Mouse (Mus musculus): ENCODE data around the gene Zfp184.

Zfp184 gene

DNA sequence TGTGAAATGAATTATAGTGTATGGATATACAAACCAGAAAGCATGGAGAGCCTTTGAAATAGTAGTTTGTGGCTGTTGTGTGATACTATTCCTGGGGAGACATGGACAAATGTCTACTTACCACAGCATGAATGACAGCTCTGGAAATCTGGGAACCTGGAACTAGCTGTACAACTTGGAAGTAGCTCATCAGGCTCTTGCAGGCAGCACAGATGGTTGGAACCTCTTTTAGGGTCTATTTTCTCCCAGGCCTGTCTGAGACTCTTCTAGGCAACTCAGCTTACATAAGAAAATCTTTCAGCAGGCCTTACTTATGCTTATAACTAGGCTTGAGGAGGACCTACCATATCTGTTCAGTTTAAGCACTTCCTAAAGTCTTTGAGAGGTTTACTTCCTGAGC is 21.5 kb upstream of the Zfp184 start:
- no peak for DNase-seq

DNA sequence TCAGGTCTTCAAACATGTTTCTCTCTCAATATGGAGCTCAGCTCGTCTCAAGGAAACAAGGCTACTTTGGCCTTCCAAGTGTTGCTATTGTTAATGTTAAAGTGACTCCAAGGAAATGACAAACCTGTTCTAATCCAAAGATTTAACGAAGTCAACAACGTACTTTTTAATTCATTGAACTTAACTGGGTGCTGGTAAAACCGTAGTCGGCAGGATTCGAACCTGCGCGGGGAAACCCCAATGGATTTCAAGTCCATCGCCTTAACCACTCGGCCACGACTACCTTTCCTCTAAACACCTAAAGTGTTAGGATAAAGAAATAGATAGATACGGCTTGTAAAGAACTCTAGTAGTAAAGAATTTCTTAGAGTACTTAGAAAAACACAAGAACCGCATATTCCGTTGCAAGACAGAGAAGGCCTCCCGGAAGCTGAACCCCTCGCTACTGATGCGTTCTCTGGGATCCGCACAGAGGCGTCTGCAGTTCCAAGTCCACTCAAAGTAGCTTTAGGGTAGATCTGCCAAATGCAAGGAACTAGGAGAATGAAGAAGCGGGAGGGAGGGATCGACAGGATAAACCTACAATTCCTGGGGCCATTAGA is 20.1 kb upstream of the Zfp184 start:
- DNase-seq, result no peak

DNA sequence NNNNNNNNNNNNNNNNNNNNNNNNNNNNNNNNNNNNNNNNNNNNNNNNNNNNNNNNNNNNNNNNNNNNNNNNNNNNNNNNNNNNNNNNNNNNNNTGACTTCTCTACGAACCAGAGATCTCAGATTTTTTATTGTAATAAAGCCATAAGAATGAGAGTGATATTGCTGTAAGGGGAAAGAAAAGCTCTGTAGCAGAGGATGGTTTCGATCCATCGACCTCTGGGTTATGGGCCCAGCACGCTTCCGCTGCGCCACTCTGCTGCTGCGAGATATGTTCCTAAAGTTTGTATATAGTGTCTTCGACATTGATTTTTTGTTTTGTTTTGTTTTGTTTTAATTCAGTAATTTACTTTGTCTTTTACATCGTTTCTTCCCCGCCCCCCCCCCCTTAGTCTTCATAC is 13.9 kb upstream of the Zfp184 start:
- DNase-seq, result no peak

DNA sequence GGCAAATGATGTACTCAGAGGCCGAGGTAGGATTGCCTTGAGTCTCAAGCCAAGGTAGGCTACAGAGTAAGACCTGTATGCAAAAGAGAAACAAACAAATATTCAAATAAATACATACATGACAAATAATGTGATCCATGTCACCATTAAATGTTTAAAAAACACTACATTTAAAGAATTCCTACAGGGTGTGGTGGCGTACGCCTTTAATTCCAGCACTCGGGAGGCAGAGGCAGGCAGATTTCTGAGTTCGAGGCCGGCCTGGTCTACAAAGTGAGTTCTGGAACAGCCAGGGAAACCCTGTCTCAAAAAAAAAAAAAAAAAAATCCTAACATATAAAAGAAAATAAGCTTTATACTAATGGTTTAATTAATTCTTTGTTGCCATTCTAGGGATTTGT is 13.2 kb upstream of the Zfp184 start:
- no peak for DNase-seq

DNA sequence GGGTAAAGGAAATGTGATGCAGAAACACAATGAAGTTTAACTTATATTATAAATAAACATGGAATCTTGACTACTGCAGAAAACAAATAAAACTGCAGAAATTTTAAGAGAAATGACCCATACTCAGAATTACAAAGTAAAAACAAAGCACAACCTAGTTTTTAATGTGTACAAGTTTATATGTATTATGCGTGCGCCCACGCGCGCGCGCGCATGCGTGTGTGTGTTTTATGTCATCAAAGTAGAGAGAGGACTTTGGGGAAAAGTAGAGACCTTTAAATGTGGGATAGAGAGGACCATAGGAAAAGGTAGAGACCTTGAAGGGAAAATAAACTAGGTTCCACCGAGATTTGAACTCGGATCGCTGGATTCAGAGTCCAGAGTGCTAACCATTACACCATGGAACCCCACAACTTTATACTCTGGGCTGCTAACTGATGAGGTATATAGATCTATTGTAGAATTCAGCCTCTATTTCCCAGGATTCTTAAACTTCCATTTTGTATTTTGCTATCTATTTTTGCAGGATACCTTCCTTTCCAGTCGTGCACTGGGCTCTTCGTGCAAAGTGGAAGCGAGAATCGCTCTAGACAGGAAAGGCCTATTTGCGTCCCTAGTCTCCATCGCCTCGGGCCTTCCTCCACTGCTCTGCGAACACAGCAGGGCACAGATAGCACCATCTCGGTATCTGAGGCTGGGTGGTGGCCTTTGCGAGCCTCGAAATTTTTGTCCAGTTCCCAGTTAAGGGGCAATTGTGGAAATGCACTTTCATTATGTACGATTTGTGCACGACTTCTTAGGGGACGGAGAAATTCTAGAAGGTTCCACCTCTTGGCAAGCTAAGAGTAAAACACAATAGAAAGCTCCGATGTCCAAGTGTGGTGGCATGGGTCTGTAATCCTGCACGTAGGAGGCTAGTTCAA is 11.0 kb upstream of the Zfp184 start:
- no peak for DNase-seq

DNA sequence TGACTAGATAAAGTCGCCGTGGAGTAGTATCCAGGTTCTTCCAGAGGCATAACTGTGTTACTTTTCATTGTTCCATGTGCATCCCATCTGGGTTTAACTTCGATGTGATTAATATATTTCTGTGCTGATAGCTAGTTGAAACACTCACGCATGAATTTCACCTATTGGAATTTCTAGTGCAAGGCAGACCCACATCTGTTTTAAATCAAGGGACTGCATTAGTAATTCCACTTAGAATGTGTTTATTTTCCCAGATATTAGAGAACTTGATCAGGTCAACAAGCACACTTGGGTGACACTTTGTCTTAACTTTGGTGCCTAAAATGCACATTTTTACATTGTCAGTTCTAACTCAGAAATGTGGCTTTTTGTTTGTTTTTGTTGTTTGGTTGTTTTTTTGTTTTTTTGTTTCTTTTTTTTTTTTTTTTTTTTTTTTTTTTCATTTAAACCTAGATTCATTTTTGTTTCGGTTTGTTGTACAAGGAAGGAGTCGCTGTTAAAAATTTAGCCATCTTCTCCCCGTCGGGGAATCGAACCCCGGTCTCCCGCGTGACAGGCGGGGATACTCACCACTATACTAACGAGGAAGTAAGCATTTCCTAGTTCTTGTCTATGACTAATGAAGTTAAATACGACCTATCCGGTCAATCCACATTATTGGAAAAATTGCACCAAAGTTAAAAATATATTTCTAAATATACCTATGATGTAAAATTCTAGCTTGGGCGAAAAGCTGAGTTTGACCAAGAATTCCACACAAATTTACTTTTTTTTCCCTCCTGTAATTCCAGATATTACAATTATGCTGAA is 9.7 kb upstream of the Zfp184 start:
- peak; percentile 14 to 35 for DNase-seq

DNA sequence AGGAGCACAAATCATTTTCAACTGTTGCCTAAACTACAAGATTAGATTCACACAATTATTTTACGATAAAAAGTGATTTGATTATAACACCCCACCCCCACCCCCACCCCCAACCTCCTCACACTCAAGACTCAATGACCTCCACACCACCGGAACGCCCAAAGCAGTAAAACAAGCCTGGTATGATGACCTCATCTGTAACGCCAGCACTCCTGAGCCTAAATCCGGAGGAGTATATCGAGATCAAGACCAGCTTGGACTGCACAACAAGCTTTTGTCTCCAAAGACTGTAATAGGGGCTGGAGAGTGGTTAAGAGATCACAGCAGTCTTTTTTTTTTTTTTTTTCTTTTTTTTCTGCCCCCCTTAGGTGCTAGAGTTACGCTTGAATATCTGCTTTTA is 9.1 kb upstream of the Zfp184 start:
- no peak for DNase-seq

DNA sequence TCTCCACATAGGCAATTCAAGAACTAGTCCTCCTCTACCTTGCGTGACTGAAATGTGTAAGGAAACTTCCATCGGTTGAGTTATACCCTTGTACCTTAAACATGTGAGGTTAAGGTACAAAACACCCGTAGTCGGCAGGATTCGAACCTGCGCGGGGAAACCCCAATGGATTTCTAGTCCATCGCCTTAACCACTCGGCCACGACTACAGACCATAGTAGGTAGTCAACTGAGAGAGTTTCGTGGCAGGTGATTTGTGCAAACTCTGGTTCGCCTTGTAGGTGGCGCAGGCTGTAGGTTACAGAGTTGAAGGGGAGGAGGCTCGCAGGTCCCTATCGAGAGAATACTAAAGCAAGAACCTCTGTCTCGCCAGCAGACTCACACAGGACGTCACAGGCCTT is 7.9 kb upstream of the Zfp184 start:
- DNase-seq, result no peak

DNA sequence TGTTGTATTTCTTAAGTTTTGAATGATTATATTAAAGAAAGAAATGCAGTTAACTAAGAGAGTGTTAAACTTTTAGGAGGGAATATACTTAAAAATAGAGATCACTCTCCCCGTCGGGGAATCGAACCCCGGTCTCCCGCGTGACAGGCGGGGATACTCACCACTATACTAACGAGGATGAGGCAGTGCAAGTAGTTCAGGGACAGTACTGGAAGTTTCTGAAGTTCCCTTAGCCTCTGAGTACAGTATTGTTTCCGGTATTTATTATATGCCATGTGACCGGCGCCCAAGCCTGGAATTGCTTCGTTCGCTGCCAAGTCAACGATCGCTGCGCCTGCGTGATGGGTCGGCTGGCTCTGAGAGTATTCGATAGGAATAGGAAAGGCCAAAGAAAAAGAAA is 4.7 kb upstream of the Zfp184 start:
- DNase-seq, result peak; percentile 68 to 82

DNA sequence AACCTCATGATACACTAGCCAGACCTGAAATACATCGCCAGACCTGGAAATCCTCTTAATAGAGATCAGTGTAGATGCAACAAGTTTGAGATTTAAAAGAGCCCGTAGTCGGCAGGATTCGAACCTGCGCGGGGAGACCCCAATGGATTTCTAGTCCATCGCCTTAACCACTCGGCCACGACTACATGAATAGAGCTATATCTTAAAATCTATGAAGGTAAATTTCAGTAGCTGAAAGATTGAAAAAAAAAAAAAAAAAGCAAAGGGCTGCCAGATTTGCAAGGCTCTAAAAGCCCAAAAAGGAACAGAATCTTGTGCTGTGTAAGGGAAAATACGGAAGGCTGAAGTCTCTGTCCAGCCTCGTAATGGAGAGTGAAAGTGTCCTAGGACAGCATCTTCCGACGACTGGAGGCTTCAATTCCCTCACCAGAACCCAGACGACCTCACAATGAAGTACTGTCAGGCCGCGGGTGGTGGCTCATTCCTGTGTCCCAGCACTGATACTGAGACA is 4.0 kb upstream of the Zfp184 start:
- peak; percentile 63 to 82 for DNase-seq

DNA sequence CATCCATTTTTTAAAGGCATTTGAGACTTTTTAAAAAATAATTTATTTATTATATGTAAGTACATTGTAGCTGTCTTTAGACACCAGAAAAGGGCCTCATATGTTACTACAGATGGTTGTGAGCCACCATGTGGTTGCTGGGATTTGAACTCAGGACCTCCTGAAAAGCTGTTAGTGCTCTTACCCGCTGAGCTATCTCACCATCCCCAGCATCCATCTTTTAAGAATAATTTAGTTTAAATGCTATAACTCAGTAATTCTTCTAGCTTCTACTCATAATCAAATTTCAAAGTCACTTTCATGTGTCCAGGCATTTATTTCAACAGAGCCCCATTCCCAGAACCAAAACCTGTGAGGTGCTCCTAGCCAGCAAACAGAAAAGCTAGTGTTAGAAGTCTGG is 1.2 kb upstream of the Zfp184 start:
- DNase-seq, result no peak

DNA sequence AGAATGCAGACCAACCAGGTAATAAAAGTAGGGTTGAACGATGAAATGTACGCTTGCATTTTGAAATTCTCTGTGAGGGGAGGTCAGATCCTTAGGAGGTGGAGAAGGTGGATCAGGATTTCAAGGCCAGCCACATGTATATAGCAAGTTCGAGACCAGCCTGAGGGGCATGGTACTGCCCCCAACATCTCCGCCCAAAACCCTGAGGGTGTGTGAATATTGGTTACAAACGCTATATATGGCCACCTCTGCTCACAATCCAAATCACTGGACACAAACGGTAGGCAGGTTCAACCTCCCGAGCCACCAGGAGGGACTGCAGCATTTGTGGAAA is 335 bp upstream of the Zfp184 start:
- DNase-seq, result no peak

DNA sequence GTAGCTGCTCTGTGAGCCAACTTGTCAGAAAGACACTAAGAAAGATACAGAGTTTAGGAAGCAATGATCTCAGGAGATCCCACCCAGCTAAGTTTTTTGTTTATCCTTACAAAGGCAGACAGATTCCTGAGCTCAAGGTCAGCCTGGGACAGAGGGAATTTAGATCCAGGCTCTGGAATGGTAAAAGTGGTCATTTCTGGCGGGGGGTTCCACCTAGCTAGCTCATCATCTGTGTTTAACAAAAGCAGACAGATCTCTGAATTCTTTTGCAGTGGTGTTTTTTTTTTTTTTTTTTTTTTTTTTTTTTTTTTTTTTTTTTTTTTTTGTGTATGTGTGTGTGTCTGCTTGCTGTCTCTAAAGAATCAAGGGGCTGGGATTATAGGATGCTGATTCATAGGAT is 24.4 kb downstream of the Zfp184 start:
- no peak for DNase-seq

DNA sequence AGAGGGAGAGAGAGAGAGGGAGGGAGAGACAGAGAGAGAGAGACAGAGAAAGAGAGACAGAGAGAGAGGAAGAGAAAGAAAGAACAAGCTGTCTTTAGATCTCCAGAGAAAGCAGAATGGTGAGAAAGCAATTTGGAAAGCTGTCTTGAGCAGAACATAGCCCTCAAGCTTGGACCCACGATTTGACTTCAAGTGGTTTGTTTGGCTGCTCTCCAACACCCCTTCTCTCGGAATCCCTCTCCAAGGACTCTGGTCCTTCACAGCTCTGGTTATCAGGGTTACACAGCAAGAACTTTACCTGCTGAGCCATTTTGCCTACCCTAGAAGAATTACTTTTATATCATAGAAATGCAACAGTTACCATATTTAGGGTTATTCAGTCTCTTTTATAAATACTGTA is 24.9 kb downstream of the Zfp184 start:
- no peak for DNase-seq

DNA sequence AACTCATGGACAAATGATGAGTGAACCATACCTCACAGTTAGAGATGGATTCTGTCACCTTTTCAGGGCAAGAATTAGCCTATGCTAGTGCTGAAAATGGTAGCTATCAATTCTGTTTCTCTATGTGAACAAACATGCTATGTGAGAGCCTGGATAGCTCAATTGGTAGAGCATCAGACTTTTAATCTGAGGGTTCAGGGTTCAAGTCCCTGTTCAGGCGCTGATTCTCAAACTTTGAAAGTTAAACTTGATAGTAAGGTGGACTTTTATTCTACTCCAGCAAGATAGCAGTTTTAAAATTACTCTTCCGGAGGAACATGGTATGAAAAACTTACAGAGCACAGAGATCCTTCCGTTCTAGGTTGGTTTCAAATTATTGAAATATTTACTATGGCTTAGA is 26.7 kb downstream of the Zfp184 start:
- peak in 1 of 2 experiments; percentile 8 for DNase-seq

DNA sequence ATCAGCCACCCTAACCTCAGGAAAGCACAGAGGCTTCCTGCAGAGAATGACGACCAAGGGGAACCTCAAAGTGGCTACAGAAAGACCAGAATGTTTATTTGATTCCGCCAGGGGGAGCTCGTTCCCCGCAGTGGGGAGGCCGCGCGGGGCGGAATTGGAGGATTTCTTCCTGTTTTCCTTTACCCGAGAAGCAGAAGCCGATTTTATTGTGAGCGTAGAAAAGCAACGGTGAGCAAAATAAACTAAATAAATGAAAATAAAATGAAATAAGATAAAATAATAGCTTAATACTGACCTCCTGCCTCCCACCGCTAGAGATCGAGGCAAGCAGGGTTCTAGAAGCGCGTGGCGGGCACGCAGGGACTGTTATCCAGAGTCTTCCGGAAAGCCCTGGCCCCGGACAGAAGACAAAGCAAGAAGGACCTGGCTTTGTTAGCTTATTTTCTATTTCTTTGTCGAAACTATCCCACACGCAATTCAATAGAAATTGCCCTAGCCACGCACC is 29.4 kb downstream of the Zfp184 start:
- DNase-seq, result peak; percentile 89 to 95

DNA sequence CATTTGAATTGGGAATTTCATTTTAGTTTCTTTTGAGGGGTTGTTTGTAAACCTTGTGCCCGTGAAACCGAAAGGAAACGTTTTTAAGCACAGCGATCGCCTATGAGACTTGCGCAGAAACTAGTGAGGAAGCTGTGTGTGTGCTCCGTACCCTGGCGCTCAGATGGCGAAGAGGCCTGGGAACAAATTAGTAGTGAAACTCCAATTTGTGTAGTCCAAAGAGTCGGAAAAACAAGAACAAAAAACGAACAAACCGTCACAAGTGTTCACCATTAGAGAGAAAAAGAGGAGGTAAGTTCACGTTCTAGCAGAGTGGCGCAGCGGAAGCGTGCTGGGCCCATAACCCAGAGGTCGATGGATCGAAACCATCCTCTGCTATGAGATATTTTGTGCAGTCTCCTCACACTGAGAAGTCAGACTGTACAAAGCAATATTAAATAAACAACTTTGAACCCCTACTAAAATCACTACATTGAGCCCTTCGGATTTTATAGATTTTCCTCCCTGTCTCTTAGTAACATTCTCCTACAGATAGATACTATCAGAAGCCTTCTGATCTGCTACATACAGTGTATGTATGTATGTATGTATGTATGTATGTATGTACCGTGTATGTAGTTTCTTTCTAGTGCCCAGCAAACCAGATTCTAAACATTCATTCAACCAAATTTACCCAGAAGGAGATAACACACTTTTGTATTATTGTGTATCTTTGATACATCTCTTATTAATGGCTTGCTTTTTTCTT is 30.0 kb downstream of the Zfp184 start:
- DNase-seq, result peak; percentile 74 to 81

DNA sequence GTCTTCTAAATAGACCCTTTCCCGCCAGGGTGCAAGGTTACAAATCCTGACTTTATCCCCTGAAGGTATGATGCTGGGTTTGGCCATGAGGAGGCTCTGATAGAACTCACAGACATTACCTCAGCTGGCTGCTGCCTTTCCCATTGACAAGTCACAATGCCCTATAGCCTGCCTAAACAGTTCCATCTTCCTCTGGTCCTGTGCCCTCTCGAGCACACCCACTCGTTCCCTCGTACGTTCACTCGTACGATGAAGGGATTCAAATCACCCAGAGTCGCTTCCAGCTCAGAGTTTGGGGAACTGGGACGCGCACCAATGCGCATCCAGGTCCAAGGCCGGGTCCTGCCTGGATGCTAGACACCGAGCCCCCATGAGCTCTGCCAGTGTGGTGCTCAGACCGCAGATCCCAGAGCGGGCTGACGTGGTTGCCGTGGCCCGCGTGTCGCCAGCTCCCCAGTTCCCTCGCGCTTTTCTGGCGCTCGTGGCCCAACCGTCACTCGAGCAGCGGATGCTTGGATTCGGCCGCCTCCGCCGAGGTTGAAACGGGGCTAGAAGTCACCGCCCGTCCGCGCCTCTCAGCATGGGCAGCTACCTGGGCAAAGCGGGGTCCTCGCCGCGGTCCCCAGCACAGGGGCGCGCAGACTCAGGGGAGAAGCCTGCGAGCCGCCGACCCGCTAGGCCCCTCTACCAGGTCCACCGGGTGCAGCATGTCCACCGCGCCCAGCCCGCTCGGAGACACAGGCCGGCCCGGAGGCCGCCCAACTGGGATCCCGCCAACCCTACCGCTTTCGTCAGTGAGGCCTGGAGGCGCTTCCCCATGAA is 36.3 kb downstream of the Zfp184 start, which contains the start of gene Pom121l2:
TSS of gene Pom121l2 (plus strand) at position 214 of the 822 bp plus-strand sequence.
- DNase-seq, result peak; percentile 25 to 61

DNA sequence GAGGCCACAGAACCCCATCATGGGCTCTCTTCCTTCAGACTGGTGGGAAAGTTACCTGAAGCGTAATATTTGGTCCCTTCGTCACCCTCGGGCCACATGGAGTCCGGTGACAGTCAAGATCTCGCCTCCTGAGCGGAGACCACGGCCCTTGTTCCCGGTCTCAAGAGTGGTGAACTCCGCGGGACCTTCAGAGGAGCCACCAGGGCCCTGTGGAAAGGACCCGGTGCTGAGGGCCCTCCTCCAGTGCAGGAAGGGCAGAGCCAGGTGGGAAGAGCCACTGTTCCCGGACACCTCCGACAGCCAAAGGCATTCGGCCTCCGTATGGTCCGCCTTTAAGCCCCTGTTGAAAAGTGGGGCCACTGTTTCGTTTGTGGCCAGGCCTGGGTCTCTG is 36.9 kb downstream of the Zfp184 start:
- no peak for DNase-seq

DNA sequence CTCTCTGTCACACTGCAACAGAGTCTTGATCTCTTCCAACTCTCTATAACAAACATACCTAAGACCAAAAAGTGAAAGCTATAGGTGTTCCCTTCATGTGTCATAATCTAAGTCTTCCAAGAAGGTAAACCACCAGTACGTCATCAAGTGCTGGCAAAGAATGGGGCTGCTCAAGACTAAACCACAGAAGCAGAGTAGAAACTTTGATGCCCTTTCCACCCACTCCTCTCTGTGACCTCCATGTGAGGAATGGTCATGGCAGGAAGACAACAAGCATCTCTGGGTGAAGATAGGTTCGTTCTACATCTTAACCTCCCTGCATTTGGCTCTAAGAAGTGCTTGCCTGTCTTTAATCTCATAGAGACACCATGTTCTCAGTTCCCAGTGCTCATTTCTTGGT is 39.6 kb downstream of the Zfp184 start:
- DNase-seq, result no peak

DNA sequence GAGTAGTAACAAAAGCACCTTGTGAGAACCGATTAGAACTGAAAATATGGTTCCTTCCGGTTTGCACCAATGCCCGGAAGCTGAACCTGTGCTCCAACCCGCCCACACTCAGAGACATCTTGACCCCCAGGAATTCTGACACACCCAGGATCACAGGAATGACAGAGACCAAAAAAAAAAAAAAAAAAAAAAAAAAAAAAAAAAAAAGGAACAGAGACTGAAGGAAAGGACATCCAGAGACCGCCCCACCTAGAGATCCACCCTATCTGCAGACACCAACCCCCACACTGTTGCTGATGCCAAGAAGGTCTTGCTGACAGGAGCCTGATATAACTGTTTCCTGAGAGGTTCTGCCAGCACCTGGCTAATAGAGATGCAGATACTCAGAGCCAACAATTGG is 47.7 kb downstream of the Zfp184 start:
- no peak for DNase-seq

Measured in cerebellum, adult 18-20 months (tissue).